9 mouse cellular contexts compared by ENCODE assay signal in genomic region chr11:54056132-54056531, GRCm38 (mm10). TPM values are rescaled to one million over a fixed set of nuclear protein-coding genes. Genes with fewer than 3 reads are reported as not detected.
A peak's percentile ranks its signal among the peaks of the same experiment; 100 is the strongest.
DNase-seq lines count a peak whose midpoint lies in the region; ATAC-seq and TF ChIP-seq lines count a peak whose summit lies in the region.
"Had no signal": no experiment of that assay in that cellular context is flagged by ENCODE, and none has a peak within 500 bp of the region (broad histone marks: within the 10 kb centered on the region; RNA-seq: fewer than 3 reads in every experiment).

No protein-coding gene starts in this region.

- DNase-seq in 3T3-L1 (ENCODE audit: low read depth, low spot score) = peak; percentile 13
- peak; percentile 70 for DNase-seq in brain, adult 2 months (ENCODE audit: low read depth, low spot score)
- no peak for DNase-seq in ovary, adult 18-20 months (ENCODE audit: low spot score)
- DNase-seq in left cerebral cortex, adult 11 months (ENCODE audit: low spot score) = no peak

- no peaks in the 10 kb centered on the region for H3K36me3 ChIP-seq in hindbrain, embryonic 15.5 days
- no peaks in the 10 kb centered on the region for H3K36me3 ChIP-seq in hindbrain, embryonic 12.5 days
- no peaks in the 10 kb centered on the region; the same call in 1 of the 2 replicates for H3K36me3 ChIP-seq in intestine, postnatal 0 days (ENCODE audit: control insufficient read depth, insufficient read depth)

- peak; percentile 64 for TF ChIP-seq CTCF in intestine, postnatal 0 days (IDR thresholded peaks at IDR 0.05; ENCODE audit: low read depth)

- H3K4me1 ChIP-seq in hindbrain, embryonic 15.5 days (replicated peaks) = peaks cover 28% of the 10 kb centered on the region
- peaks cover 44% of the 10 kb centered on the region for H3K4me1 ChIP-seq in hindbrain, embryonic 12.5 days
- H3K4me1 ChIP-seq in intestine, postnatal 0 days (replicated peaks; ENCODE audit: control insufficient read depth, insufficient read depth, low read length) = peaks cover 10% of the 10 kb centered on the region; the same call in 1 of the 2 replicates

- H3K27ac ChIP-seq in hindbrain, embryonic 15.5 days (replicated peaks) = 0 out of 2 replicates have a peak overlapping the region, but pooled peaks have one; percentile 35
- no peak overlapping the region for H3K27ac ChIP-seq in hindbrain, embryonic 12.5 days
- no peak overlapping the region for H3K27ac ChIP-seq in intestine, postnatal 0 days (ENCODE audit: low read depth, low read length)

- H3K9me3 ChIP-seq in hindbrain, embryonic 15.5 days = no peaks in the 10 kb centered on the region
- no peaks in the 10 kb centered on the region for H3K9me3 ChIP-seq in hindbrain, embryonic 12.5 days (replicated peaks)
- no peaks in the 10 kb centered on the region for H3K9me3 ChIP-seq in intestine, postnatal 0 days (ENCODE audit: control insufficient read depth)

- no peaks in the 10 kb centered on the region for H3K27me3 ChIP-seq in hindbrain, embryonic 15.5 days
- no peaks in the 10 kb centered on the region for H3K27me3 ChIP-seq in hindbrain, embryonic 12.5 days
- H3K27me3 ChIP-seq in intestine, postnatal 0 days (replicated peaks; ENCODE audit: control insufficient read depth, insufficient read depth, low read length) = no peaks in the 10 kb centered on the region
- H3K27me3 ChIP-seq: Patski had no signal

- no peak overlapping the region for H3K4me3 ChIP-seq in hindbrain, embryonic 15.5 days
- no peak overlapping the region for H3K4me3 ChIP-seq in hindbrain, embryonic 12.5 days
- no peak overlapping the region for H3K4me3 ChIP-seq in intestine, postnatal 0 days (ENCODE audit: low read depth, low read length)

- 29% methylated on average over 8 of the region's 8 CpGs for WGBS in hindbrain, embryonic 15.5 days
- 26% methylated on average over 8 of the region's 8 CpGs for WGBS in hindbrain, embryonic 12.5 days
- 42% methylated on average over 8 of the region's 8 CpGs for WGBS in intestine, postnatal 0 days

- no peak overlapping the region for H3K9ac ChIP-seq in hindbrain, embryonic 15.5 days
- H3K9ac ChIP-seq in hindbrain, embryonic 12.5 days = no peak overlapping the region
- H3K9ac ChIP-seq in intestine, postnatal 0 days (ENCODE audit: low read depth, low read length) = no peak overlapping the region

- 0 out of 2 replicates have a peak, but pooled peaks have one; percentile 27 for ATAC-seq in hindbrain, embryonic 15.5 days (ENCODE audit: low FRiP score, low read depth)
- no peak for ATAC-seq in hindbrain, embryonic 12.5 days (ENCODE audit: low FRiP score)
- no peak for ATAC-seq in intestine, postnatal 0 days
- no peak for ATAC-seq in megakaryocyte progenitor cell, adult 5-6 weeks (replicated peaks; ENCODE audit: poor library complexity)
- ATAC-seq: Patski had no signal

- H3K4me2 ChIP-seq in hindbrain, embryonic 15.5 days = no peak overlapping the region
- no peak overlapping the region for H3K4me2 ChIP-seq in hindbrain, embryonic 12.5 days (replicated peaks)
- H3K4me2 ChIP-seq in intestine, postnatal 0 days (replicated peaks; ENCODE audit: low read depth) = no peak overlapping the region

RNA-seq across cellular contexts. Expression of gene Pdlim4, which starts 12.7 kb away (rescaled TPM):
- 28.2 and 33.4 TPM in 2 replicates for polyA plus RNA-seq in hindbrain, embryonic 15.5 days (2015; fragmentation: Nextera tagmentation; extraction: Ambion mirVana)
- 48.6 and 53.6 TPM in 2 replicates for polyA plus RNA-seq in hindbrain, embryonic 12.5 days (2016; fragmentation: Nextera tagmentation; extraction: Ambion mirVana)
- 21.0 and 22.6 TPM in 2 replicates for polyA plus RNA-seq in intestine, postnatal 0 days (2015; fragmentation: Nextera tagmentation; extraction: Ambion mirVana)
- not detected in 2 replicates for total RNA-seq in megakaryocyte progenitor cell, adult 5-6 weeks (2015)
- total RNA-seq in megakaryocyte progenitor cell, adult 5-6 weeks (2017) = 0.17 TPM in 1 of 2 replicates, not detected in the other

RNA-seq across cellular contexts. Expression of gene Slc22a4, which starts 28.2 kb away (rescaled TPM):
- 4.4 and 5.3 TPM in 2 replicates for polyA plus RNA-seq in hindbrain, embryonic 15.5 days (2015; fragmentation: Nextera tagmentation; extraction: Ambion mirVana)
- 1.3 and 1.4 TPM in 2 replicates for polyA plus RNA-seq in hindbrain, embryonic 12.5 days (2016; fragmentation: Nextera tagmentation; extraction: Ambion mirVana)
- 1.2 and 1.3 TPM in 2 replicates for polyA plus RNA-seq in intestine, postnatal 0 days (2015; fragmentation: Nextera tagmentation; extraction: Ambion mirVana)
- 22.2 and 23.6 TPM in 2 replicates for total RNA-seq in megakaryocyte progenitor cell, adult 5-6 weeks (2015)
- total RNA-seq in megakaryocyte progenitor cell, adult 5-6 weeks (2017) = 15.3 and 22.6 TPM in 2 replicates

RNA-seq across cellular contexts. Expression of gene P4ha2, which starts 43.8 kb away (rescaled TPM):
- polyA plus RNA-seq in hindbrain, embryonic 15.5 days (2015; fragmentation: Nextera tagmentation; extraction: Ambion mirVana) = 9.2 and 10.1 TPM in 2 replicates
- polyA plus RNA-seq in hindbrain, embryonic 12.5 days (2016; fragmentation: Nextera tagmentation; extraction: Ambion mirVana) = 27.0 and 29.3 TPM in 2 replicates
- 6.9 and 8.3 TPM in 2 replicates for polyA plus RNA-seq in intestine, postnatal 0 days (2015; fragmentation: Nextera tagmentation; extraction: Ambion mirVana)
- total RNA-seq in megakaryocyte progenitor cell, adult 5-6 weeks (2015) = 0.05 and 0.15 TPM in 2 replicates
- 0.21 and 0.44 TPM in 2 replicates for total RNA-seq in megakaryocyte progenitor cell, adult 5-6 weeks (2017)

Comparison
In these comparisons a context has a peak if more than half of its experiments do, and no peak if none do; other contexts are left out.
1. DNase-seq: peak in 3T3-L1 (single experiment) and brain, adult 2 months (single experiment); none in ovary, adult 18-20 months (single experiment) and left cerebral cortex, adult 11 months (single experiment).